Mouse (Mus musculus) lung, postnatal 0 days (tissue): ENCODE data around the gene Zfp157.
"Not testable (repeated sequence)": the region's sequence is repeated elsewhere in the genome, so short reads cannot be mapped to it uniquely, and the experiment has no call there.

ENCODE experiments used
- CTCF ChIP-seq: IDR thresholded peaks from 2 replicates; pipeline ENCODE4 v1.5.1; 2016; ENCODE audit warnings: antibody characterized with exemption, mild to moderate bottlenecking
- EP300 ChIP-seq: IDR thresholded peaks from 2 replicates; pipeline ENCODE4 v1.6.1; 2016; ENCODE audit warnings: antibody characterized with exemption, mild to moderate bottlenecking, control low read depth

GRCm38 (mm10) chr5:138504548-138504947 is 63.3 kb downstream of the Zfp157 start:
- not testable (repeated sequence) for TF ChIP-seq CTCF, EP300
